Mouse (Mus musculus): ENCODE data around the gene Anapc10. TPM values are rescaled to one million over a fixed set of nuclear protein-coding genes. Genes with fewer than 3 reads are reported as not detected.
A peak's percentile ranks its signal among the peaks of the same experiment; 100 is the strongest.
"Not testable (repeated sequence)": the region's sequence is repeated elsewhere in the genome, so short reads cannot be mapped to it uniquely, and the experiment has no call there.

The Anapc10 gene
- polyA plus RNA-seq, 2 experiments = 13.9 to 39.2 TPM

DNA sequence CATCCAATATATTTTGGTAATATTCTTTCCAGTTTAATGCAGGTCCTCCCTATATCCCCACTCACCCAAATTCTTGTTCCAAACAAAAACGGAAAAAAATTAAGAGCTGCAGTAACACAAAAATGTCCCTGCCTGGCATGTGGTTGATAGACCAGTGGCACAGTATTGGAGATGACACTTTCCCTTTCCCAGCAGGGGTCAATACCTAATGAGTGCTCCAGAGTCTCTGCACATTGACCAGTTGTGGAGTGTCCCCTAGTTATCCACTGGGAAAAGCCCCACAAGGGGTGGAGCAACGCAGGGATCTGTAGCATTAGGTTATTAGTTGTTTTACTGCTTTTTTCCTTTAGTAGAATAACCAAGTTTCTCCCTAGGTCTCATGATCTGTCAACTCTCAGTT, 30.7 kb upstream of the Anapc10 start:
- Histone ChIP-seq H3K27me3 (ENCODE audit: control insufficient read depth, insufficient read depth, low read length) (no peaks in the 10 kb centered on the region), H3K4me3 (replicated peaks; ENCODE audit: low read length) (peak overlapping the region; percentile 39), H3K36me3 (ENCODE audit: control insufficient read depth, insufficient read depth, low read length) (peaks cover 42% of the 10 kb centered on the region), H3K27ac (replicated peaks; ENCODE audit: low read depth, low read length) (no peak overlapping the region), H3K9ac (ENCODE audit: low read depth, low read length, severe bottlenecking) (peak overlapping the region; percentile 51), H3K9me3 (ENCODE audit: control insufficient read depth, low read length) (no peaks in the 10 kb centered on the region), H3K4me1 (ENCODE audit: control insufficient read depth, insufficient read depth, low read length) (no peaks in the 10 kb centered on the region), H3K4me2 (replicated peaks; ENCODE audit: low read depth, low read length, severe bottlenecking) (peak overlapping the region; percentile 74)
- WGBS = 31% methylated on average over 2 of the region's 2 CpGs
- no peak for TF ChIP-seq POLR2A (IDR thresholded peaks at IDR 0.05; ENCODE audit: borderline replicate concordance, extremely low read depth, insufficient read depth, insufficient read length)
- ATAC-seq (ENCODE audit: low FRiP score, low read depth) (no peak), DNase-seq (ENCODE audit: low spot score) (no peak)

DNA sequence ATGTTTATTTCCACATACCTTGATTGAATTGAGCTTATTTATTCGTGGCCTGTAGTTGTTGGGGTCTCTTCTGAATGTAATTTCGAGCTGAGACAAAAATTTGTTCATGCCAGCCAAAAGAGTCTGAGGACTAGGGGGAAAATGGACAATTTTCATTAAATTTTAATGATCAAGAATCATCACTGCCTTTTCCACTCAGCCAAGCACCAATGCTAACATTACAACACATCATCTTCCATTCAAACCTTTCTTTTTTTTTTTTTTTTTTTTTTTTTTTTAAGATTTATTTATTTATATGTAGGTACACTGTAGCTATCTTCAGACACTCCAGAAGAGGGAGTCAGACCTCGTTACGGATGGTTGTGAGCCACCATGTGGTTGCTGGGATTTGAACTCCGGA, 25.7 kb upstream of the Anapc10 start:
- H3K4me1 ChIP-seq (ENCODE audit: control insufficient read depth, insufficient read depth, low read length); H3K27me3 ChIP-seq (ENCODE audit: control insufficient read depth, insufficient read depth, low read length); DNase-seq (ENCODE audit: low spot score); H3K9me3 ChIP-seq (ENCODE audit: control insufficient read depth, low read length); H3K4me2 ChIP-seq (replicated peaks; ENCODE audit: low read depth, low read length, severe bottlenecking); ATAC-seq (ENCODE audit: low FRiP score, low read depth); H3K27ac ChIP-seq (replicated peaks; ENCODE audit: low read depth, low read length); H3K4me3 ChIP-seq (replicated peaks; ENCODE audit: low read length); H3K9ac ChIP-seq (ENCODE audit: low read depth, low read length, severe bottlenecking): not testable (repeated sequence)
- H3K36me3 ChIP-seq (ENCODE audit: control insufficient read depth, insufficient read depth, low read length) = peaks cover 79% of the 10 kb centered on the region
- 93% methylated on average over 5 of the region's 5 CpGs for WGBS

DNA sequence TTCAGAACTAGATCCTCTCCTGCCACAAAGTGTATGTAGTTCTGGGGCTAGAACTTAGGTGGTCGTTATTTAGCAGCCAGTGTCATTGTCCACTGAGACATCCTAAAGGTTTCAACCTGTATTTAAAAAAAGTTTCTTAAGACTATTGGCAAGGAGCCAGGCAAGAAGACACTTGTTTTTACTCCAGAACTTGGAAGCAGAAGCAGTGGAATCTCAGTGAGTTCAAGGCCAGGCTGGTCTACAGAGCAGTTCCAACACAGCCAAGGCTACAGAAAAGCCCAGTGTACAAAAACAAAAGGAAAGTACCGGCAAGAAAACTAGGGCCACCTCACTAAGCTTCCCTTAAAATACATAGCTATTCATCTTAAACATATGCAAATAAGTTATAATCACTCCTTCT, 19.1 kb upstream of the Anapc10 start:
- Histone ChIP-seq H3K27me3 (ENCODE audit: control insufficient read depth, insufficient read depth, low read length) (no peaks in the 10 kb centered on the region), H3K9ac (ENCODE audit: low read depth, low read length, severe bottlenecking) (no peak overlapping the region), H3K4me1 (ENCODE audit: control insufficient read depth, insufficient read depth, low read length) (no peaks in the 10 kb centered on the region), H3K4me2 (replicated peaks; ENCODE audit: low read depth, low read length, severe bottlenecking) (no peak overlapping the region), H3K4me3 (replicated peaks; ENCODE audit: low read length) (no peak overlapping the region), H3K27ac (replicated peaks; ENCODE audit: low read depth, low read length) (no peak overlapping the region), H3K36me3 (ENCODE audit: control insufficient read depth, insufficient read depth, low read length) (peaks cover 82% of the 10 kb centered on the region), H3K9me3 (ENCODE audit: control insufficient read depth, low read length) (no peaks in the 10 kb centered on the region)
- no peak for DNase-seq (ENCODE audit: low spot score)
- WGBS = 91% methylated on average over 2 of the region's 2 CpGs
- no peak for ATAC-seq (ENCODE audit: low FRiP score, low read depth)
- no peak for TF ChIP-seq POLR2A (IDR thresholded peaks at IDR 0.05; ENCODE audit: borderline replicate concordance, extremely low read depth, insufficient read depth, insufficient read length)

DNA sequence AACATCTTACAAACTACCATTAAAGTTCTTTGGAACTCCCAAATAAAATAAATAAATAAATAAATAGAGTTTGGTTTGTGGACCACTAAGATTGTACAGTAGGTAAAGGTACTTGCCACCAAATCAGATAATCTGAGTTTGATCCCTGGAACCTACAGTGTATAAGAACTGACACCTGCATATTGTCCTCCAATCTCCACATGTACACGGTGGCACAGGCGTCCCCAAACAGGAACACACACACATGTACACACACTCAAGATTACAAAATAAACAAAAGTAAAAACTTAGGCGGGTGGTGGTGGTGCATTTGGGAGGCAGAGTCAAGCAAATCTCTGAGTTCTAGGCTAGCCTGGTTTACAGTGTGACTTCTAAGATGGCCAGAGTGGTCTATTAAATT, 4.9 kb upstream of the Anapc10 start:
- TF ChIP-seq POLR2A (IDR thresholded peaks at IDR 0.05; ENCODE audit: borderline replicate concordance, extremely low read depth, insufficient read depth, insufficient read length) = no peak
- Histone ChIP-seq H3K4me1 (ENCODE audit: control insufficient read depth, insufficient read depth, low read length) (peaks cover 2% of the 10 kb centered on the region; the same call in 1 of the 2 replicates), H3K36me3 (ENCODE audit: control insufficient read depth, insufficient read depth, low read length) (peaks cover 49% of the 10 kb centered on the region), H3K4me3 (replicated peaks; ENCODE audit: low read length) (no peak overlapping the region), H3K4me2 (replicated peaks; ENCODE audit: low read depth, low read length, severe bottlenecking) (no peak overlapping the region), H3K27ac (replicated peaks; ENCODE audit: low read depth, low read length) (no peak overlapping the region), H3K27me3 (ENCODE audit: control insufficient read depth, insufficient read depth, low read length) (no peaks in the 10 kb centered on the region), H3K9ac (ENCODE audit: low read depth, low read length, severe bottlenecking) (no peak overlapping the region), H3K9me3 (ENCODE audit: control insufficient read depth, low read length) (no peaks in the 10 kb centered on the region)
- ATAC-seq (ENCODE audit: low FRiP score, low read depth) (no peak), DNase-seq (ENCODE audit: low spot score) (no peak)
- WGBS = 97% methylated on average over 3 of the region's 3 CpGs

DNA sequence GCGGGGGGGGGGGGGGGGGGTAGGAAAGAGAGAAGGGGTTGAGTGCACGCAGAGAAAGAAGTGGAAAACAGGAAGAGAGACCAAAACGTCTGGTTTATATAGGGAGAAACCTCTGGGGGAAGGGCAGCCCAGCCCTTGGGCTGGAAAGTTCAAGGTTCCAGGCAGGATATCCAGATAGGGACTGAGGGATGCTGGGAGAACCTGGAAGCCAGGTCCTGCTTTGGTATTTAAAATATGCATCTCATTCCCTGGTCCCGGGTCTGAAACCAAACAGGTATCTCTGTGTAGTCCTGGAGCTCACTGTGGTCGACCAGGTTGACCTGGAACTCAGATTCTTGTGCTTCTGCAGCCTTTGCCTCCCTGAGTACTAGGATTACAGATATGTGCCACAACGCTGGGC, 1.1 kb downstream of the Anapc10 start:
- TF ChIP-seq POLR2A (IDR thresholded peaks at IDR 0.05; ENCODE audit: borderline replicate concordance, extremely low read depth, insufficient read depth, insufficient read length) = no peak
- ATAC-seq (ENCODE audit: low FRiP score, low read depth) (no peak), DNase-seq (ENCODE audit: low spot score) (no peak)
- Histone ChIP-seq H3K4me1 (ENCODE audit: control insufficient read depth, insufficient read depth, low read length) (peaks cover 7% of the 10 kb centered on the region; the same call in 1 of the 2 replicates), H3K9me3 (ENCODE audit: control insufficient read depth, low read length) (no peaks in the 10 kb centered on the region), H3K27me3 (ENCODE audit: control insufficient read depth, insufficient read depth, low read length) (no peaks in the 10 kb centered on the region), H3K36me3 (ENCODE audit: control insufficient read depth, insufficient read depth, low read length) (peaks cover 24% of the 10 kb centered on the region), H3K4me2 (replicated peaks; ENCODE audit: low read depth, low read length, severe bottlenecking) (peak overlapping the region; percentile 29; the same call in 1 of the 2 replicates), H3K9ac (ENCODE audit: low read depth, low read length, severe bottlenecking) (no peak overlapping the region), H3K27ac (replicated peaks; ENCODE audit: low read depth, low read length) (no peak overlapping the region), H3K4me3 (replicated peaks; ENCODE audit: low read length) (no peak overlapping the region)
- 47% methylated on average over 5 of the region's 6 CpGs for WGBS

DNA sequence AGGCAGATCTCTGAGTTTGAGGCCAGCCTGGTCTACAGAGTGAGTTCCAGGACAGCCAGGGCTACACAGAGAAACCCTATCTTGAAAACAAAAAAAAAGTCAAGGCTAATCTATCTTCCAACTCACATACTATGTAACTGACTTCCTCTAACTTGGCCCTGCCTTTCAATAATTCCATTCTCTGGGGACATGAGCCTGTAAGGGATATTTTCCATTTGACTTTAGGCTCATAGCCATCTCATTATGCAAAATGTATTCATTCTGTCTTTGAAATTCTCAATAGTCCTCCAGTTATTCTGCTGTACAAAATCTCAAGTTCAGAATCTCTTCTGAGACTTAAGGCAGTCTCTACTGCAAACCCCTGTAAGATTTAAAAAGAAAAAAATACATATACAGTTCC, 9.9 kb downstream of the Anapc10 start:
- no peaks in the 10 kb centered on the region for H3K27me3 ChIP-seq (ENCODE audit: control insufficient read depth, insufficient read depth, low read length)
- no peak overlapping the region for H3K27ac ChIP-seq (replicated peaks; ENCODE audit: low read depth, low read length)
- H3K4me3 ChIP-seq (replicated peaks; ENCODE audit: low read length) = no peak overlapping the region
- H3K36me3 ChIP-seq (ENCODE audit: control insufficient read depth, insufficient read depth, low read length) = peaks cover 36% of the 10 kb centered on the region
- no peak overlapping the region for H3K4me2 ChIP-seq (replicated peaks; ENCODE audit: low read depth, low read length, severe bottlenecking)
- DNase-seq (ENCODE audit: low spot score) (no peak), ATAC-seq (ENCODE audit: low FRiP score, low read depth) (no peak)
- no peaks in the 10 kb centered on the region for H3K9me3 ChIP-seq (ENCODE audit: control insufficient read depth, low read length)
- TF ChIP-seq POLR2A (IDR thresholded peaks at IDR 0.05; ENCODE audit: borderline replicate concordance, extremely low read depth, insufficient read depth, insufficient read length) = no peak
- no peak overlapping the region for H3K9ac ChIP-seq (ENCODE audit: low read depth, low read length, severe bottlenecking)
- H3K4me1 ChIP-seq (ENCODE audit: control insufficient read depth, insufficient read depth, low read length) = no peaks in the 10 kb centered on the region
